Mouse (Mus musculus) mesoderm, embryonic 11.5 days (tissue): Measurements from ENCODE around the gene Parvb.

ENCODE experiments used
- DNase-seq: peaks from one replicate; pipeline ENCODE4 v3.0.0-alpha.2; 2012; ENCODE audit warnings: low read depth, low spot score

The Parvb gene

DNA sequence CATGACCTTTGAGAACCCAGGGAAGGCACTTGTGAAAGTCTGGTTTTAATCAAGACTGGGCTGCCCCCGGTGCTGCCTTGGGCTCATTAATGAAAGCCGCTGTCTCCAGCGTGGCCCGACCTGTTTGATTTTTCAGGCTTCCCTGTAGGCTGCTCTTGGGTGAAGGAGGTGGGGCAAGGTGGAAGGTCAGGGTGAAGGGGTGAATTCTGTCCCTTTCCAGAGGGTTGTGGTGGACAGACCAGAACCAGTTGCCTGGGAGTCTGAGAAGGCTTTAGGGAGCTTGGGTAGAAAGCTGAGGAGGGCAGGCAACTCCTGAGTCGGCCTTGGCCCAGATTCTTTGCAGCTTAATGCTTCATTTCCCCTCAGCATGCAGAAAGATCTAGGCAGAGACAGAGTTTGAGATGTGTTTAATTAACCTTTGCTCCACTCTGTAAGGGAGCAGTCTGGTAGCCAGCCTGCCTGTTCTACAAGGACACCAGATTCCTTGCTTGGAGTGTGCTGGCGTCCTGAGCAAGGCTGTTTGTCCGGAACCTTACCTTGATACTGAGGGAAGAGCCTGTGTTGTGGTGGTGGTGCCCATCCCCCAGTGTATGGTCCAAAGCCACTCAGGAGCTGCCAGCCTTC is 15.3 kb upstream of the Parvb start:
- no peak for DNase-seq

- DNase-seq: no peak
These were observed 13.7 kb upstream of the Parvb start for GRCm38 (mm10) chr15:84217969-84218782.

GRCm38 (mm10) chr15:84218783-84219271 is 13.0 kb upstream of the Parvb start:
- peak; percentile 69 for DNase-seq

- no peak for DNase-seq
These were observed 10.3 kb upstream of the Parvb start for GRCm38 (mm10) chr15:84221539-84221938.

GRCm38 (mm10) chr15:84223423-84223822 is 8.4 kb upstream of the Parvb start:
- DNase-seq: no peak

DNA sequence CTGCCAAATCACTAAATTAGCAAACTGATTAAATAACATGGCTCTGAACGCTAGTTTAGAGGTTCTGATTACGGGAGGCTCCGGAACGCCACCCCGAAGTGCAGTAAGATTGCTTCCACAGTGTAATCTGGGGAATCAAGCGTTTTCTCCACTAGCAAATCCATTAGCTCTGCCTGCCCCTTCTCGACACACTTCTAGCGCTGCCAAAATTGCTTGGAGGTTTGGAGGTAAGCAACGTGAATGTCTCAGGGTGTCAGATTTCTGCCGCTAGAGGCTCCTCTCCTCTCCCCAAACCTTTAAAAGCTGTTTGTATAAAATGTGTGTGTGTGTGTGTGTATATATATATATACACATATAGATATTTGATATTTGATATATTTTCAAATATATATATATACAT is 7.1 kb upstream of the Parvb start:
- DNase-seq: no peak

DNA sequence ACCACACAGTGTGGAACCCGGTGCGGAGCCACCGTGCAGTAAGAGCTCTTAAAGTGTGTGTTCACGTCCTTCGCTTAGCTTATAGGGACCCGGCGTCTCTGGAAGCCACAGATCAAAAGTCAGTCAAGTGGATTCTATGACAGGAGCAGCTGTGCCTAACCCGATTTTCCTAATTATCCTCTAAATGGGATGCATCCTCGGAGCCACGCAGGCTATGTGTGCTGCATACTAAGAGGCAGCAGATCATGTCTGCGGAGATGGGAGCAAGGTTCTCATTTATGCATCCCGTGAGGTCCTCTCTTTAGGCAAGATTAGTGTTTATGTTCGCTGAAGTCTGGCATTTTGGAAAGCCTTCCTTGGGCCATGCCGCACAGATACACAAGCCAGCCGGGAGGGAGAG is 4.9 kb upstream of the Parvb start:
- DNase-seq: no peak

DNA sequence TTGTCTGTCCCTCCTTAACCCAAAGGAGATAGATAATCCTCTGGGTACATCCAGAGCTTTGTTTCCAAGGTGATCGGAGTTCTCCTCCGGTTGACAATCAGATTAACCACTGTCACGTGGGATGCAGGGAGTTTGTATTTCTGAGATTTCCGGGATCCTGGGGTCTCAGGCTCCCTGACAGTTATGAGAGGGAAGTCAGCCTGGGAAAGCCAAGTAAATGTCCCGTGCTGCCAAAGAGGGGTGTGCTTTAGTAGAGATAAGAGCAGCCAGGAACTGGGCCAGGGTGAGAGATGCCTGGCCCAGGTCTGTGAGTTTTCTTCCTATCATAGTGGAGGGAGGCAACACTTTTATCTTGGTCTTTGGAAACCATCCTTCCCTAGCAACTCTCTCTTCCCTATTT is 1.2 kb upstream of the Parvb start:
- no peak for DNase-seq

GRCm38 (mm10) chr15:84231113-84231712 is 630 bp upstream of the Parvb start:
- no peak for DNase-seq

DNA sequence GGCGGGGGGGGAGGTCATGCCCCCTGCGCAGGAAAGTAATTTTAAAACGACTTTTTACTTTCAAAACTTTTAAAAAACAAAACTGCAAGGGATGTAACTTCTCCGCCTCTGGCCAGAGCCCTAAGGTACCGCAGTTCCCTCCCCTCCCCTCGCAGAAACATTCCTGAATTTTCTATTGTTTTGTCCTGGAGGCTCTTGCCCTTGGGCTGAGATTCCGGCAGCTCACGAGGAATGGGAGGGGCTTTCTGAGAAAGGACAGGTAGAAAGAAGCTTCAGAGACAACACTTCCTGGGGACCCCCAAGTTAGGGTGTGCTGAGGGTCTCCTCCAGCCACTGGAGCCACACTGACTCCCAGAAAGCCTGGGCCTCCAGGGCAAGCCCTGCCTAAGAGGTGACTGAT is 766 bp downstream of the Parvb start:
- DNase-seq: no peak

DNA sequence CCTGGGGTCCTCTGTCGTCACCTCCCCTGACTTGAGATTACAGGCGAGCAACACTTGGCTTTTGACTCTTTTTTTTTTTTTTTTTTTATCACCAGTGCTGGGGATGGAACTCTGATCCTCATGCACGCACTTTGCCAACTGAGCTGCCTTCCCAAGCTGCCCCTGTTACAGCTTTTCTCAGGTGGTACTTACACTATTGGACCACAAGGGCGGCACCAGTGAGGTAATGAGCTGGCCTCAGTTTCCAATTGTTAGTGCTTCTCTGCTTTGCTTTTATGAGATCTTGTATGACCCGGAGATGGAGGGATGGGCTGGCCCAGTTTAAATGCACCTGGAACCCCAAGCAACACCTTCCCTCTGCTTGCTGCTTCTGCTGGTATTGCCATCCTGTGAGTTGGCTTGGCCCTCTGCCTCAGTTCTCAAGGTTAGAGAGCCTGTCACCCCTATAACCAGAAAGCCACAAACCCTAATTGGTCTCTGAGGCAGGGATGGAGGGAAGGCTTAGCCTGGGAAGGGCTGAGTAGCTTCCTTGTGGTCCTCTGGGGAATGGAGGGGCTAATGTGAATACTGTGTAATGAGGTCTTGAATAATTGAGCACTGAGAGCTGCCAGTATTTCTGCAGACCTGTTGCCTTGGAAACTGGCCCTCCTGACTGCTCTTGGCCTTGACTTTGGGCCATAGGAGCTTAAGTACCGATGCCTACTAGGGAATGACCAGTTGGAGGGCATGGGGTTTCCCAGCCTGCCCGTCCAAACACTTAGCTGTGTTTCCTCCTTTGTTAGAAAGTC is 3.1 kb downstream of the Parvb start:
- DNase-seq: no peak

- no peak for DNase-seq
These were observed 3.8 kb downstream of the Parvb start for GRCm38 (mm10) chr15:84235646-84236045.

DNA sequence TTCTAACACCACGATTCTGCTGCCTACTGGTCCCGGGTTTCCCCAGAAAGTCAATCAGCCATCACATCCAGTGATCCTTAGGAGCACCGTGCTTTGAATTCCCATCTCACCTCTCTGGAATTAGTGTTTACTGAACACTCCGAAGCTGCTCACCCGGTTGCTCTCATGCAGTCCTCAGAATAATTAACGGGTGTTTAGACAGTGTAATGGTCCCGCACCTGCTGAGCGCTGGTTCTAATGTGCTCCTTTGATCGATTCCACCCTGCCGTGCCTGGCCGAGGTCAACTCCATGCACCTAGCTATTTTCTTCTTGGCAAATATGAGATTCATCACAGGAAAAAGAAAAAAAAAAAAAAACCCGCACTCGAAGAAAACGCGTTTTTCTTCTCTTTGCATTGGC is 6.7 kb downstream of the Parvb start:
- DNase-seq: no peak

DNA sequence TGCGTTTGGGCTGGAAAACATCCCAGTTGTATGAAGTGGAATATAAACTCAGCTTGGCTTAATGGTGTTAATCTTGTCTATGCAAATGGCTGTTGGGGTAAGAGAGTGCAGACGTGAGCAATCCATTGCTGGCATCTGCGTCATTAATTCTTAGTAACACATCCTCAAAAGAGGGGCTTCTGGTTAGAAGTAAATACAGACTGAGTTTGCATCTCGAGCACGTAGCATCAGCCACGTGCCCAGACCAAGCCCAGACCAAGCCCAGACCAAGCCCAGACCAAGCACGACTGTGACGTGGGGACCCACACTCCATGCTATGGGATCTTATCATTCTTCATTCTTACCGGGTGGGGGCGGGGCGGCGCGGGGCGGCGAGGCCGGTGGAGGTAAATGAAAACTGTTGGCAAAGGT is 7.2 kb downstream of the Parvb start:
- DNase-seq: no peak

DNA sequence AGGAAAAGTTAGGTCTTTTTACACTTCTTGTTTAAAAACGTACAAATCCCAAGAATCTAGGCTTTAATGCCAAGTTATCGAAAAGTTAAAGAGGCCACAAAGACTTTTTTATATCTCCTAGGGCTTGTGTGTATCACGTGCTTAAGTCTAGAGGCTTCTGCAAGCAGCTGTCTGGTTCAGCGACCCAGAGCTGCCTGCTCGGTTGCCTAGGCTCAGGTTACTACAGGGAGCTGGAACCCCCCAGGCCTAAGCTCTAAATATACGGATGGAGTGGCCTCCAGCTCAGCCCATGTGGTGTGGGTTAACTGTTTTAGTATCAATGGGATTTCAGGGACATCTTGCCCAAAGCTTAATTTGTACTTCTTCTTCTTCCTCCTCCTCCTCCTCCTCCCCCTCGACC is 9.7 kb downstream of the Parvb start:
- no peak for DNase-seq

- no peak for DNase-seq
These were observed 13.3 kb downstream of the Parvb start for GRCm38 (mm10) chr15:84245104-84245503.

GRCm38 (mm10) chr15:84246195-84246594 is 14.4 kb downstream of the Parvb start:
- DNase-seq: no peak

DNA sequence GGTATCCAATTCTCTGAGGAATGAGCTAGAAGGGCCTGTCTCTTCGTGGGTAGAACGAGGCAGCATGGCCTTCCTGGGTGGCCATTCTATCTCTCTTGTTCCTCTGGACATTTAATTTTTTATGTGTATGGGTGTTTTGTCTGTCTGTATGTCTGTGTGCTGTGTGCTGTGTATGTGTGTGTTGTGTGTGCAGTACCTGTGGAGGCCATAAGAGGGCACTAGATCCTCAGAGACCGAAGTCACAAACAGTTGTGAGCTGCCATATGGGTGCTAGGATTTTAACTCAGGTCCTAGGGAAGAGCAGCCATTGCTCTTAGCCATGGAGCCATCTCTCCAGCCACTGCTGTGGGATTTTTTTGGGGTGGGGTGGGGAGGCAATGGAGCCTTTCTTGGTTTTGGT is 15.5 kb downstream of the Parvb start:
- DNase-seq: no peak

- DNase-seq: peak; percentile 37
These were observed 19.4 kb downstream of the Parvb start for GRCm38 (mm10) chr15:84251227-84251626.

GRCm38 (mm10) chr15:84252645-84253044 is 20.8 kb downstream of the Parvb start:
- DNase-seq: no peak

DNA sequence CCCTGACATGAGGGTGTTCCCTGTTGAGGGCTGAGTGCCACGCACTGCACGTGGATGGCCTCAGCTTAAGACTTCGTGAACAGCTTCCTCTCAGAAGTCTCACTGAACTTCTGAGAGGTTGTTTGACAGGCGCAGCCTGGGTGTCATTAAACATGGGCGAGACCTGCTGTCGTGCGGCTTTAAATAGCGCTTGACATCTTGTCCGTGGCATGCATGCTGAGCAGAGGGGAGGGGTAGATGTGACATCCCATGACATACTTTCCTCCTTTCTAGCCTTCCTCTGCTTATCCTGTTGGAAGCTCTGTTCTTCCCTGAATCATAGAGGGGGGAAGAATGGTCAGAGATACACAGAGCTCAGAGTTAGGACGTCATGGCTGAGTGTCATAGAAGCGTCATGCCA is 21.9 kb downstream of the Parvb start:
- DNase-seq: peak; percentile 36

DNA sequence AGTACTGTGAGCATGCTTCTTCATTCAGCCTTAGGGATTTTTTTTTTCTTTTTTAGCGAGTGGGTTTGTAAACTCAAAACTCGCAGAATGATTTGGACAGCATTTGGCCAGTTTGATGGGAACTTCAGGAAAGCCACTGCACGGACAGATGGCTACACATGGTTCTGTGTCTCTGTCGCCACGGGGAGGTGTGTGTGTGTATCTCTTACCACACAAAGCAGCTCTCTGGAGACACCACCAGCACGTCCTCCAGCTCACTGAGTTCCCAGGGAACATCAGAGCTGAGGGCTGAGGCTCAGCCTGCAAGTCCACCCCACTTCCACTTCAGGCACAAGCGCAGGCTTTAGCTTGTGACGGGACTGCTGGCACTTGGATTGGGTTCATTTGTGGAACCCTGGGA is 22.5 kb downstream of the Parvb start:
- DNase-seq: no peak
